Mouse (Mus musculus): ENCODE measurements at regions not wholly inside any gene's neighbourhood (a gene's known extent, or its start where the extent isn't known, plus 50 kb on each side); places are given as distances from the start of the nearest gene placed in this dataset.
A peak's percentile ranks its signal among the peaks of the same experiment; 100 is the strongest.

DNA sequence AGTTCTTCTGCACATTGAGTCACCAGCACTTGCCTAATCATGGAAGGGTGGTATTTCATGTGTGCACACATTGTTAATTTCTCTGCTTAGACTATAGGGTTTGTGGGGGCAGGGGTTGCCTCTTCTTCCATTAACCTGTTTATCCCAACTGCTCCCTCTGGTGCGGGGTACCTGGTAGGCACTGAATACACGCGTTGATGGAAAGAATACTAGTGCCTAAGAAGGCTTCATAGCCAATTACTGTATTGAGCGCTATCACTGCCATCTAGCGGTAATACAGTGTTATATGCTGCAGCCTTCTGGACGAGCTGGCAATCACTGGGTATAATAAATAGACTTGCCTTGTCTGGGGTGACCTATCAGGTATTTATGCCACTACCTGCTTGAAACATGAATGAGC, 86.4 kb upstream of the Chd2 start:
- WGBS = under 1% methylated on average over 6 of the region's 6 CpGs

DNA sequence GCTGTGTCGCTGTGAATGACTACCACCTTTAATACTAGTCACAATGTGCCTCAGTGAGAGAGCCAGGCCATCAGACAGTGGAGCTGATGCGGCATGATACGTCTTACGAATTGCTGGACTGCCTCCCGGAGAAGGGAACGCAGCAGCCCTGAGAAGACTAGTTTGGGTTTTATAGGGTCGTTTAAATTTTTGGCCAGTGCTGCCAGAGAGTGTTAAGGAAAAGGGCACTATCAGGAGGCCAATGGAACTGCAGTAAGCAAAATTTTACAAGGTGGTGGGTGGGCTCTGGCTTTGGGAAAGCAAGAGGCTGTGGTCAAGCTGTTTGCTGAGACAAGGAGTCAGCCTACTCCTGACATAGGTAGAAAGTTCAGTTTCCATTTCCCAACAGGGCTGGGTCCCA, 84.7 kb upstream of the Chd2 start:
- H3K27me3 ChIP-seq (replicated peaks; ENCODE audit: control insufficient read depth, insufficient read depth, low read length) = no peaks in the 10 kb centered on the region
- no peaks in the 10 kb centered on the region for H3K36me3 ChIP-seq (ENCODE audit: control insufficient read depth, insufficient read depth, low read length)
- no peak for ATAC-seq (replicated peaks; ENCODE audit: low FRiP score)
- no peak for DNase-seq (ENCODE audit: low spot score)
- no peak overlapping the region for H3K4me2 ChIP-seq
- peaks cover 6% of the 10 kb centered on the region; the same call in 1 of the 2 replicates for H3K4me1 ChIP-seq (replicated peaks; ENCODE audit: control insufficient read depth, insufficient read depth, low read length)
- no peaks in the 10 kb centered on the region for H3K9me3 ChIP-seq (ENCODE audit: control insufficient read depth, low read length)
- H3K9ac ChIP-seq (ENCODE audit: low read depth, low read length) = no peak overlapping the region
- H3K27ac ChIP-seq (ENCODE audit: low read depth, low read length) = no peak overlapping the region
- WGBS = 77% methylated on average over 7 of the region's 7 CpGs
- no peak overlapping the region for H3K4me3 ChIP-seq (ENCODE audit: low read depth, low read length)

More for the DNA sequence above, 86.4 kb upstream of the Chd2 start:
- no peaks in the 10 kb centered on the region for H3K36me3 ChIP-seq (ENCODE audit: control insufficient read depth, insufficient read depth, low read length)
- H3K4me3 ChIP-seq (ENCODE audit: low read depth, low read length) = no peak overlapping the region
- H3K27ac ChIP-seq (ENCODE audit: low read depth, low read length) = no peak overlapping the region
- H3K4me1 ChIP-seq (replicated peaks; ENCODE audit: control insufficient read depth, insufficient read depth, low read length) = peaks cover 6% of the 10 kb centered on the region; the same call in 1 of the 2 replicates
- no peak overlapping the region for H3K9ac ChIP-seq (ENCODE audit: low read depth, low read length)
- peak; percentile 71 for ATAC-seq (replicated peaks; ENCODE audit: low FRiP score)
- no peaks in the 10 kb centered on the region for H3K9me3 ChIP-seq (ENCODE audit: control insufficient read depth, low read length)
- no peak overlapping the region for H3K4me2 ChIP-seq
- no peaks in the 10 kb centered on the region for H3K27me3 ChIP-seq (replicated peaks; ENCODE audit: control insufficient read depth, insufficient read depth, low read length)
- peak; percentile 50 for DNase-seq (ENCODE audit: low spot score)

- no peaks in the 10 kb centered on the region for H3K27me3 ChIP-seq (replicated peaks; ENCODE audit: control insufficient read depth, insufficient read depth, low read length)
- no peak overlapping the region for H3K27ac ChIP-seq (ENCODE audit: low read depth, low read length)
- no peak overlapping the region for H3K9ac ChIP-seq (ENCODE audit: low read depth, low read length)
- ATAC-seq (replicated peaks; ENCODE audit: low FRiP score) = no peak
- H3K4me2 ChIP-seq = no peak overlapping the region
- no peak overlapping the region for H3K4me3 ChIP-seq (ENCODE audit: low read depth, low read length)
- no peaks in the 10 kb centered on the region for H3K9me3 ChIP-seq (ENCODE audit: control insufficient read depth, low read length)
- peaks cover 6% of the 10 kb centered on the region; the same call in 1 of the 2 replicates for H3K4me1 ChIP-seq (replicated peaks; ENCODE audit: control insufficient read depth, insufficient read depth, low read length)
- H3K36me3 ChIP-seq (ENCODE audit: control insufficient read depth, insufficient read depth, low read length) = no peaks in the 10 kb centered on the region
- no peak for DNase-seq (ENCODE audit: low spot score)
These were observed 84.0 kb upstream of the Chd2 start for GRCm38 (mm10) chr7:73625651-73626050.

DNA sequence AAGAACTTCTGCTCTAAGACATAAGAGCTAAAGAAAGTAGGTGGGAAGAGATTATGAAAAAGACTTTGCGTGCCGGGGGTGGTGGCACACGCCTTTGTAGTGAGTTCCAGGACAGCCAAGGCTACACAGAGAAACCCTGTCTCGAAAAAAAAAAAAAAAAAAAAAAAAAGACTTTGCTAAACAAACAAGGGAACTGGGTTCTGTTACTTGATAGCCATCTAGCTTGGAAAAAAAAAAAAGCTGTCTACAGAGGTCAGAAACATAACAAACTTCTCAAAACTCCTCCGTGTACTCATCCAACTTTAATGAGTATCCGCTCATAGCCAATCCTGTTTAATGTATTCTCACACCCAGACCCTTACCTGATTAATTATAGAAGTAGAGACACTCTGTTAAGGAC, 83.4 kb upstream of the Chd2 start:
- H3K4me3 ChIP-seq (ENCODE audit: low read depth, low read length) = no peak overlapping the region
- H3K4me1 ChIP-seq (replicated peaks; ENCODE audit: control insufficient read depth, insufficient read depth, low read length) = peaks cover 6% of the 10 kb centered on the region; the same call in 1 of the 2 replicates
- H3K27me3 ChIP-seq (replicated peaks; ENCODE audit: control insufficient read depth, insufficient read depth, low read length) = no peaks in the 10 kb centered on the region
- no peaks in the 10 kb centered on the region for H3K9me3 ChIP-seq (ENCODE audit: control insufficient read depth, low read length)
- H3K4me2 ChIP-seq = no peak overlapping the region
- H3K36me3 ChIP-seq (ENCODE audit: control insufficient read depth, insufficient read depth, low read length) = no peaks in the 10 kb centered on the region
- DNase-seq (ENCODE audit: low spot score) (no peak), ATAC-seq (replicated peaks; ENCODE audit: low FRiP score) (no peak)
- H3K27ac ChIP-seq (ENCODE audit: low read depth, low read length) = no peak overlapping the region
- H3K9ac ChIP-seq (ENCODE audit: low read depth, low read length) = no peak overlapping the region
- WGBS = 75% methylated on average over 6 of the region's 6 CpGs

GRCm38 (mm10) chr7:73624093-73624600, 82.5 kb upstream of the Chd2 start:
- H3K9ac ChIP-seq (ENCODE audit: low read depth, low read length) = no peak overlapping the region
- no peak overlapping the region for H3K4me3 ChIP-seq (ENCODE audit: low read depth, low read length)
- H3K4me1 ChIP-seq (replicated peaks; ENCODE audit: control insufficient read depth, insufficient read depth, low read length) = peaks cover 6% of the 10 kb centered on the region; the same call in 1 of the 2 replicates
- H3K9me3 ChIP-seq (ENCODE audit: control insufficient read depth, low read length) = no peaks in the 10 kb centered on the region
- H3K4me2 ChIP-seq = no peak overlapping the region
- ATAC-seq (replicated peaks; ENCODE audit: low FRiP score) = no peak
- no peaks in the 10 kb centered on the region for H3K27me3 ChIP-seq (replicated peaks; ENCODE audit: control insufficient read depth, insufficient read depth, low read length)
- no peaks in the 10 kb centered on the region for H3K36me3 ChIP-seq (ENCODE audit: control insufficient read depth, insufficient read depth, low read length)
- 72% methylated on average over 3 of the region's 3 CpGs for WGBS
- no peak overlapping the region for H3K27ac ChIP-seq (ENCODE audit: low read depth, low read length)
- DNase-seq (ENCODE audit: low spot score) = no peak

- no peaks in the 10 kb centered on the region for H3K36me3 ChIP-seq (ENCODE audit: control insufficient read depth, insufficient read depth, low read length)
- DNase-seq (ENCODE audit: low spot score) = no peak
- H3K27me3 ChIP-seq (replicated peaks; ENCODE audit: control insufficient read depth, insufficient read depth, low read length) = no peaks in the 10 kb centered on the region
- no peak overlapping the region for H3K4me2 ChIP-seq
- no peak overlapping the region for H3K9ac ChIP-seq (ENCODE audit: low read depth, low read length)
- ATAC-seq (replicated peaks; ENCODE audit: low FRiP score) = no peak
- no peaks in the 10 kb centered on the region for H3K9me3 ChIP-seq (ENCODE audit: control insufficient read depth, low read length)
- no peak overlapping the region for H3K27ac ChIP-seq (ENCODE audit: low read depth, low read length)
- H3K4me1 ChIP-seq (replicated peaks; ENCODE audit: control insufficient read depth, insufficient read depth, low read length) = peaks cover 6% of the 10 kb centered on the region; the same call in 1 of the 2 replicates
- H3K4me3 ChIP-seq (ENCODE audit: low read depth, low read length) = no peak overlapping the region
- WGBS = 65% methylated on average over 2 of the region's 2 CpGs
These were observed 80.8 kb upstream of the Chd2 start for GRCm38 (mm10) chr7:73622468-73622867.

- Histone ChIP-seq H3K27ac (ENCODE audit: low read depth, low read length) (no peak overlapping the region), H3K9me3 (ENCODE audit: control insufficient read depth, low read length) (no peaks in the 10 kb centered on the region), H3K27me3 (replicated peaks; ENCODE audit: control insufficient read depth, insufficient read depth, low read length) (no peaks in the 10 kb centered on the region), H3K4me2 (no peak overlapping the region), H3K9ac (ENCODE audit: low read depth, low read length) (no peak overlapping the region), H3K4me3 (ENCODE audit: low read depth, low read length) (no peak overlapping the region), H3K36me3 (ENCODE audit: control insufficient read depth, insufficient read depth, low read length) (no peaks in the 10 kb centered on the region), H3K4me1 (replicated peaks; ENCODE audit: control insufficient read depth, insufficient read depth, low read length) (peaks cover 9% of the 10 kb centered on the region)
- ATAC-seq (replicated peaks; ENCODE audit: low FRiP score) (no peak), DNase-seq (ENCODE audit: low spot score) (no peak)
- 86% methylated on average over 9 of the region's 9 CpGs for WGBS
These were observed 78.7 kb upstream of the Chd2 start for GRCm38 (mm10) chr7:73620341-73620740.

DNA sequence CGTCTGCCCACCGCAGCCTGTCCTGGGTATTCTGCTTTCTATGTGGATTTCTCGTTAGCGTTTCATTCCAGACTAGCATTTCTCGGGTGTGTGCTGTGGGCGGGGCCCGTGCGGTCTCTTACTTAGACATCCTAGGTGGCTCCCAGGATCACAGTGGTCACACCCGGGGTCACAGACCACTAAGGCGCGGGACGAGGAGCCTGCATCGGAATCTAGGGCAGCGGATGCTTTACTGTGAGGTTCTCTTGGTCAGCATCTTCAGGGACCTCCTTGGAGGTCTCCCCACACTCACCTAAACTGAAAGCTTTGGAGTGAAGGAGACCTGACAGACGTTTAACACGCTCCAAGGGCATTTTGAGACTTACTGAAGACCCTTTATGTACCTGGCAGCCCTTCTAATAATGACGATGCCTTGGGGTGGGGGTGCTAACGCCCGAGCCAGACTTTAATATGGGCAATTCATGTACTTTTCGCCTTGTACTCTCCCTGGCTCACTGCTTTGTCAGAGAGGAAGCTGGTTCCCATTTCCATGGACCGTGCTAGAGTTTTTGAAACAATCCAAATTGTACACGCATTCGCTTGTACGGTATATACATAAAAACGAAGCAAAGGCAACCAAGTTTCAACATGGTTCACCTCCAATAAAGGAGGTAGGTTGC, 77.3 kb upstream of the Chd2 start:
- peak overlapping the region; percentile 99 for H3K27ac ChIP-seq (ENCODE audit: low read depth, low read length)
- H3K36me3 ChIP-seq (ENCODE audit: control insufficient read depth, insufficient read depth, low read length) = no peaks in the 10 kb centered on the region
- 10% methylated on average over 25 of the region's 25 CpGs for WGBS
- DNase-seq (ENCODE audit: low spot score) (no peak), ATAC-seq (replicated peaks; ENCODE audit: low FRiP score) (peak; percentile 61)
- peaks cover 9% of the 10 kb centered on the region for H3K4me1 ChIP-seq (replicated peaks; ENCODE audit: control insufficient read depth, insufficient read depth, low read length)
- no peaks in the 10 kb centered on the region for H3K9me3 ChIP-seq (ENCODE audit: control insufficient read depth, low read length)
- H3K27me3 ChIP-seq (replicated peaks; ENCODE audit: control insufficient read depth, insufficient read depth, low read length) = no peaks in the 10 kb centered on the region
- H3K4me2 ChIP-seq = peak overlapping the region; percentile 82
- peak overlapping the region; percentile 94 for H3K9ac ChIP-seq (ENCODE audit: low read depth, low read length)
- peak overlapping the region; percentile 67 for H3K4me3 ChIP-seq (ENCODE audit: low read depth, low read length)

All from liver, embryonic 11.5 days (tissue).